Mouse (Mus musculus) lung, postnatal 25 days (tissue): ENCODE measurements around the gene Nr1h4.

Experiments
- DNase-seq: peaks from one replicate; pipeline ENCODE4 v3.0.0; 2022; ENCODE audit warnings: low spot score

Gene Nr1h4

GRCm38 (mm10) chr10:89521790-89522431, 11.5 kb downstream of the Nr1h4 start:
- DNase-seq = no peak

DNA sequence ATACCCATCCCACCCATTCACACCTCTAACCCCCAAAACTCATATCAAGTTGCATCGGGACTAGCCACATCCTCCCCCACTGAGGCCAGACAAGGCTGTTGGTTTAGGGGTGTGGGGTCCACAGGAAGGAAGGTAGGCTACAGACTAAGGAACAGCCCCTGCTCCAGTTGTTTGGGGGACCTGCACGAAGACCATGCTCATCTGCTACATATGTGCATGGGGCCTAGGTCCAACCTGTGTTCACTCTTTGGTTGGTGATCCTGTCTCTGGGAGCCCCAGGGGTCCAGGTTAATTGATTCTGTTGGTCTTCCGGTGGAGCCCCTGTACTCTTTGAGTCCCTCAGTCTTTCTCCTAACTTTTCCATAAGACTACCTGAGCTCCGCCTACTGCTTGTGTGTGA, 13.0 kb downstream of the Nr1h4 start:
- no peak for DNase-seq

DNA sequence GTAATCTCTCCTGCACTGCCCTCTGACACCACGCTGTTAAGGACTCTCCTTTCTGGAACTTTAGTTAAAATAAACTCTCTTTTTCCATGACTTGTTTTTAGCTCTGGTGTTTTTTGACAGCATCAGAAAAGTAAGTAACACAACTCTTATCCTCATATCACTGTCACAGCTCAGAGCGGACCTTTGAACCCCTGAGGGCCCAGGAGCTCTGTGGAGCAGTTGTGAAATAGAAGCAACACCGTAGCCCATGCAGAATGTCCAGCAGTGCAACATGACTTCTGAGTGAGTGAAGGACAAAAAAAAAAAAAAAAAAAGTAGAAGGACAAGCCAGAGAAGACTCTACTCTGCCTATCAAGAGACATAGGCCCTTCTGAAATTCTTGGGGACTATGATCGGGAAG, 14.2 kb downstream of the Nr1h4 start:
- no peak for DNase-seq

- no peak for DNase-seq
Measured at GRCm38 (mm10) chr10:89518365-89518764, 15.0 kb downstream of the Nr1h4 start.

DNA sequence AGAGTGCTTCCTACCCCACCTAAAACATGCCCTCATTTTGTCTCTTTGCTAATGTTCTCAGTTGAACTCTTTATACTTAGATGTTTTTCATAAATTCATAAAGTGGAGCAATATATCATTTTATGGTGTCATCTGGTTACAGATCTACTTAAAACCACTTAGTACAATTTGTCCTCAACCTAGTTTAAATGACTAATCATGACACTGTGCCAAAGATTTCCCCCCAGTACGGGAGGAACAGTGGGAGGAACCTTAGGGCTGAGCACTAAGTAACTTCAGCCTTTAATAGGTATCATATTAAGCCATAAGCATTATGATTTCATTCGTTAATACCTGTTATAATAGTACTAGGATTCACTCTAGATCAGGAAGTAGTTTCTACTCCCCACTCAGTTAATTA, 17.6 kb downstream of the Nr1h4 start:
- no peak for DNase-seq

DNA sequence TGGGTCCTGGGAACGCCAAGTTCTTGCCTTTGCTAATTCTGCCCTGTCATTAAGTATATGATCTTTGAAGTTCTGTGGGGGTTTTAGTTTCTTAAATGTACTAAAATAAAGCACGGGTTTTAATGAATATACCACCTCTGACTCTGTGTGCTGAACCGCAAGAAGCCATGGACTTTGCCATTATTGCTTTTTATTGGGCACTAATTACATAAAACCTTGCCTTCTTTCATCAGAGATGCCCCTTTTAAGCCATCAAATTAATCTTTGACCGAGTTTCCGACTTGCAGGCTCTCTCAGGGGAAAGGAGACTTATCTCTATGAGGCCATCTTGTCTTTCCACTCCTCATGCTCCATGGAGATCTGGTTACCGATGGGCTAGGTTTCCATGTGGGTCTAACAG, 20.8 kb downstream of the Nr1h4 start:
- DNase-seq = no peak

GRCm38 (mm10) chr10:89510547-89510946, 22.8 kb downstream of the Nr1h4 start:
- no peak for DNase-seq

DNA sequence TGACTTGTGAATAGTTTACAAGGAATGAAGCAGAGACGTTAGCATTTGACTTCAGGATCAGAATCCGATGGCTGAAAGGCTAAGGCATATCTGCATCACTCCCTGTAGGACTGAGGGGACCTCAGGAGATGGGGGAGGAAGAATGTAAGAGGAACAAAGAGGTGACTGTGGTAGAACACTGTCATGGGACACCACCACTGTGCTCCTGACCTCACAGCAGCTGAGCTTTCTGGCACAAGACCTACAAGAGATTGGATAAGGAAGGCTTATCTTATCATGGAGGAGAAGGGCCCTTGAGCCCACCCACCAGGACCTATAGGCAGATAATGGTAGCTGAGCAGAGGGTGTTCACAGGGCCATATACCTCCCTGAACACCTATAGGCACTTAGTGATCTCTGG, 24.8 kb downstream of the Nr1h4 start:
- no peak for DNase-seq

GRCm38 (mm10) chr10:89506479-89506878, 26.9 kb downstream of the Nr1h4 start:
- no peak for DNase-seq

- DNase-seq = no peak
Measured at GRCm38 (mm10) chr10:89505592-89505955, 27.8 kb downstream of the Nr1h4 start.

DNA sequence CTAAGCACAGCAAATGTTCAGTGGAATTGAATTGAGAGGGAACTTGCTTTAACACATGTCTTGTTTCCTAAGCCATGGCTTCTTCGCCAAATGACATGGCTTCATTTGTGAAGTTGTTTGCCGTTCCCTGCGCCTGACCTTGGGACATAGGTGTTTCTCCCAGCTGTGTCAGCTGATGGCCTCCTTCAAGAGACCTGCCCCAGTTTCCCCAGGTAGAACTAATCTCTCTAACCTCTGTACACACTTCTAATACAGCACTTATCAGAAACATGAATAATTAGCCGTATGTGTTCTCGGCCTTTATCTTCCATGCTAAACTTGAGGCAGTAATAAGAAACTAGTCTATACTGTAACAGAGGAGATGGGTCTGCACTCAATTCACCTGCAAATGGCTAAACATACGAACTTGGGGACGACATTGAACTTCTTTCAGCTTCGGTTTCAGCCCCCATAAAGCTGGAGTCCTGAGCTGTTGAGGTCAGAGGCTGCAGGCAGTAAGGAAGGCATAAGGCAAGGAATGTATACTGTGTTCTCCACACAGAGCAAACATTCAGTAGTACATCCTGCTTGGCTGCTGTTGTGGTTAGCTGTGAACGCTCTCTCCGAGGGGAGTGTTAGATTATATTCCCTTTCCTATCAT, 28.3 kb downstream of the Nr1h4 start:
- no peak for DNase-seq

DNA sequence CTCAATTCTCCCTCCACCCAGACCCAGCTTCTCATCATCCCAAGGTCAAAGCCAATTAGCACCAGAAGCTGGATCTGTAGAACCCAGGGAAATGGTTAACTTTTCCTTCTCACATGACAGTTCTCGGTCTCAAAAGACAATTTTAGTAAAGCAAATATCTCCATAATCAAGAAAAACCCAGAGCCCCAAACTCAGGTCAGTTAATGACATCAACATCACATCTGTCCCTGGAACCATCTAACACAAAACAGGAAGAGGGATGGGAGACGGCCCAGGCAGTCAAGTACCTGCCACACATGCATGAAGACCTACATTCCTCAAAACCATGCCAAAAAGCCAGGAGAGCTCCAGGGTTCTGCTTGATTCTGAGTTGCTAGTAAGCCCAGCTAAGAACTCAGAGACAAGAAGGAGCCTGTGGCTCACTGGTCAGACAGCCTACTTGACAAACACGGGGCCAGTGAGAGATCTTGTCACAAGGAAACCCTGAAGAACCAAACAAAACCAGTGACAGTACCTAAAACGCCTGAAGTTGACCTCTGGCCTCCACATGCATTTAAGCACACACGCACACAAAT, 30.3 kb downstream of the Nr1h4 start:
- no peak for DNase-seq

DNA sequence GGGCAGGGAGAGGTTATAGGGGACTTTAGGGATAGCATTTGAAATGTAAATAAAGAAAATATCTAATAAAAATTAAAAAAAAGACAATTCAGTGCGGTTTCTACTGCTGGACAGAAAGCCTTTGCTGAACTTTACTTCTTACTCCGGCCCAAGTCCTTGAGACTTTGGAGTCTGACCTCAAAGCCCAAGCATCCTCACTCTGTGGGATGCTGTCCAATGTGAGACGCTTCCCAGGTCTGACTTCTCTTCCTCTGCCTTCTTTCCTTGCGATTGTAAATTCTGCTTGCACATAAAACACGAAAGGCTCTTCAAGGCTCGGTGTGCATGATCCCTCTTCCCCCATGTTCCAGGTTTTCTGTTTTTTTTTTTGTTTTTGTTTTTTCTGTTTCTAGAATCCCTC, 31.5 kb downstream of the Nr1h4 start:
- no peak for DNase-seq

DNA sequence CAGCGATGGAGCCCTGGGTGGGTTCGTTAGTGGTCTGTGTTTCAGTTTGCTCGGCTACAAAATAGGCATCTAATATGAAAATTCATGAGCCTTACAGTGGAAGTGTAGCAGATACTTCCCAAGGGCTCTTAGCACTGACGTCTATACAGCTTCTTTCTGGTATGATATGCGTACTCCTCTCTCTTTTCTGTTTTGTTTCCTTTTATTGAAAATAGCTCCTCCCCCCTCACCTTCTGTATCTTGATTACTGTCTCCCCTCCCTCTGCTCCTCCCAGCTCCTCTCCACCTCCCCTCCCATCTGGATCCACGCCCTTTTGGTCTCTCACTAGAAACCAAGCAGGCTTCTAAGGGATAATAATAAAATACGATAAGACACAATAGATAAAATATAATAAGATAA, 37.8 kb downstream of the Nr1h4 start:
- no peak for DNase-seq

- DNase-seq = no peak
Measured at GRCm38 (mm10) chr10:89491321-89491720, 42.1 kb downstream of the Nr1h4 start.

DNA sequence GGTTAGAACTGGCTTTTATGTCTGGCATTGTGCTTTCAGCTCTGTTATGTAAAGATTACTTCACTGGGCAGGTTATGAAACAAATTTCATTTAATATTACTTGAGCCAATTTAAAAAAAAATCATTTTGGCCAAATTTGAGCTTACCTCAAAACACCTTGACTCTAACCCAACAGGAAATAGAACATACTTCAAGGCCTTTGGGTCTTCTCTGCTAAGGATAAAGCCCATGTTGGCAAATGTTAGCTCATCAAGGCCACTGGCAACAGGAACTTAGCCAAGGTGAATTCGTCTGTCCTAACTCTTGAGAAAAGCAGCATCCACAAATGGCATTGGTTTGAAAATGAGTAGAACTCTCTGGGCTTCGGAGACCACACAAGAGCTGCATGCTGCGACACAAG, 43.1 kb downstream of the Nr1h4 start:
- no peak for DNase-seq

GRCm38 (mm10) chr10:89489459-89489858, 43.9 kb downstream of the Nr1h4 start:
- no peak for DNase-seq

- DNase-seq = no peak
Measured at GRCm38 (mm10) chr10:89486995-89487742, 46.2 kb downstream of the Nr1h4 start.

DNA sequence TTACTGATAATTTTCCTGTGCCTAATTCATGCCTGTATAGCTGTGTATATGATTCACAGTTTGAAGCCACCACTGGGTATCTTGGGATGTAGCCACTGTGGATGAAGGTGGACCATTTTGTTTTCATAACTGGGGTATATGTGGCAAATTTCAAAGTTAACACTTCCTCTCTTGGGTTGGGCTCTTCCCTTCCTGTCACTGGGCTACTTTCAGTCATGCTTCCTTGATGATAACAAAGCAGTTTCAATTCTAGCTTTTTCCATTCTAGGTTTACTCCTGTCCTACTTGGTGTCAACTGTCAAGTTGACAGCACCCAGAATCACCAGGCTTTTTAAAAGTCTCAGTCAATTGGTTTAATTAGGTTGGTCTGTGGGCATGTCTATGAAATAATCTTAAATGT, 48.5 kb downstream of the Nr1h4 start:
- DNase-seq = no peak

- DNase-seq = no peak
Measured at GRCm38 (mm10) chr10:89483812-89484602, 49.4 kb downstream of the Nr1h4 start.

- no peak for DNase-seq
Measured at GRCm38 (mm10) chr10:89483113-89483512, 50.3 kb downstream of the Nr1h4 start.

DNA sequence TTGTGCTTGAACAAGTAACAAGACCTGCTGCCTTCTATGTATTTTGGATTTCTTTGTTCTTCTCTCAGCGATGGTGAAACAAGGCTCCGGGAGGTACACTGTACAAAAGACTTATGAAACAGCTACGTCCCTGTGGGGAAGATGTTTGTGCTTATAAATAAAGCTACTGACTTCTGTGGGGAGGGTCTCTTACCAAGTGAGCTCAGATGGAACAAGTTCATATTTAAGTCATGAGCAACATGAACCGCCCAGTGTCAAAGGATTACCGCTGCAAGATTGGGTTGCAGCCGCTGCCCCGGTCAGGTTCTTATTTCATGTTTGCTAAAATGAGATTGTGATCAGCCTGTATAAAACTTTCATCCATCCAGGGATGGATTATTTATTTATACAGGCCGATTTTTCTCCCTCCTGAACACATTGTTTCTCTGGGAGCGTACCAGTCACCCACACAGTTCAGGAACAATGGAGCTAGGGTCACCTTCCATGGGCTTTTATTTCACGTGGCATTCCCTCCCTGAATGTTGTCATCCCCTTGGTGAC, 51.2 kb downstream of the Nr1h4 start:
- DNase-seq = no peak
